Mouse (Mus musculus): ENCODE measurements around the gene Rufy4.

Gene Rufy4

GRCm38 (mm10) chr1:74105660-74106059 lies 19.7 kb upstream of the Rufy4 start:
- no peak for DNase-seq (ENCODE audit: low read depth, low spot score)

GRCm38 (mm10) chr1:74106214-74106613 lies 19.1 kb upstream of the Rufy4 start:
- DNase-seq (ENCODE audit: low read depth, low spot score) = no peak

- no peak for DNase-seq (ENCODE audit: low read depth, low spot score)
These were observed 17.3 kb upstream of the Rufy4 start for GRCm38 (mm10) chr1:74107931-74108618.

- DNase-seq (ENCODE audit: low read depth, low spot score) = no peak
These were observed 15.7 kb upstream of the Rufy4 start for GRCm38 (mm10) chr1:74109670-74110069.

GRCm38 (mm10) chr1:74110932-74111695 lies 14.2 kb upstream of the Rufy4 start:
- DNase-seq (ENCODE audit: low read depth, low spot score) = no peak

- DNase-seq (ENCODE audit: low read depth, low spot score) = no peak
These were observed 13.7 kb upstream of the Rufy4 start for GRCm38 (mm10) chr1:74111696-74112030.

GRCm38 (mm10) chr1:74113071-74113470 lies 12.3 kb upstream of the Rufy4 start:
- DNase-seq (ENCODE audit: low read depth, low spot score) = no peak

GRCm38 (mm10) chr1:74117876-74118275 lies 7.5 kb upstream of the Rufy4 start:
- no peak for DNase-seq (ENCODE audit: low read depth, low spot score)

GRCm38 (mm10) chr1:74119115-74119514 lies 6.2 kb upstream of the Rufy4 start:
- no peak for DNase-seq (ENCODE audit: low read depth, low spot score)

GRCm38 (mm10) chr1:74121138-74121537 lies 4.2 kb upstream of the Rufy4 start:
- no peak for DNase-seq (ENCODE audit: low read depth, low spot score)

GRCm38 (mm10) chr1:74121821-74122576 lies 3.3 kb upstream of the Rufy4 start:
- no peak for DNase-seq (ENCODE audit: low read depth, low spot score)

- no peak for DNase-seq (ENCODE audit: low read depth, low spot score)
These were observed 2.1 kb upstream of the Rufy4 start for GRCm38 (mm10) chr1:74123215-74123614.

GRCm38 (mm10) chr1:74124021-74124981 lies 1.0 kb upstream of the Rufy4 start, which contains the start of gene Tns1:
Tns1 (minus strand) TSS chr1:74124449.
- DNase-seq (ENCODE audit: low read depth, low spot score) = no peak

GRCm38 (mm10) chr1:74130883-74131659 lies 5.7 kb downstream of the Rufy4 start:
- no peak for DNase-seq (ENCODE audit: low read depth, low spot score)

- DNase-seq (ENCODE audit: low read depth, low spot score) = no peak
These were observed 6.7 kb downstream of the Rufy4 start for GRCm38 (mm10) chr1:74132011-74132410.

- no peak for DNase-seq (ENCODE audit: low read depth, low spot score)
These were observed 8.6 kb downstream of the Rufy4 start for GRCm38 (mm10) chr1:74133954-74134353.

GRCm38 (mm10) chr1:74135326-74135950 lies 10.1 kb downstream of the Rufy4 start:
- DNase-seq (ENCODE audit: low read depth, low spot score) = no peak

GRCm38 (mm10) chr1:74139415-74139814 lies 14.1 kb downstream of the Rufy4 start:
- DNase-seq (ENCODE audit: low read depth, low spot score) = peak; percentile 31

GRCm38 (mm10) chr1:74141781-74142180 lies 16.4 kb downstream of the Rufy4 start:
- DNase-seq (ENCODE audit: low read depth, low spot score) = peak; percentile 76
